Mouse (Mus musculus) frontal cortex, adult (tissue): ENCODE data around the gene Ghr.

ENCODE experiments used
- ATAC-seq: cut with Nextera tagmentation; 2 replicates; pipeline ENCODE4 v1.9.2; 2017; ENCODE audit warnings: mild to moderate bottlenecking, moderate library complexity, mixed read lengths; ENCODE audit not compliant: low TSS enrichment

Gene Ghr

GRCm38 (mm10) chr15:3582807-3583636 is at the start of gene Ghr:
TSS of gene Ghr (minus strand) at chr15:3583492.
- peak; percentile 87 for ATAC-seq

- no peak for ATAC-seq
Measured at GRCm38 (mm10) chr15:3622746-3623145, 39.5 kb upstream of the Ghr start.

DNA sequence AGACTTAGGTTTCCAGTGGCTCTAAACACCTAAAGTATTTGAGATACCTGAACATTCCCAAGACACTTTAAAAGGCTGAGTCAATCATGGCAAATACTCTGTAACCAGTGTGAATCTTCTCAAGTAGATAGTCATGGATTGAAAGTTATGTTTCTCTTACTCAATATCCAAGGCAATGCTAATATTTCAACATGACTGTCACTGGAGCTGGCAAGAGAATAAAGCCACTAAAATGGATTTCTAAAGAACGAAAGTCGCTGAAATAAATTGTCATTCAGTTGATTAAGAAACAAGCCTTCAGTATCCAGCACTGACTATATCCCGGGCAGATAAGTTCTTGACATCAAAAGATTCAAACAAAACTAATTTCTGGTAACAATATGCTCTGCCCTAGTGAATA is 37.1 kb upstream of the Ghr start:
- no peak for ATAC-seq

DNA sequence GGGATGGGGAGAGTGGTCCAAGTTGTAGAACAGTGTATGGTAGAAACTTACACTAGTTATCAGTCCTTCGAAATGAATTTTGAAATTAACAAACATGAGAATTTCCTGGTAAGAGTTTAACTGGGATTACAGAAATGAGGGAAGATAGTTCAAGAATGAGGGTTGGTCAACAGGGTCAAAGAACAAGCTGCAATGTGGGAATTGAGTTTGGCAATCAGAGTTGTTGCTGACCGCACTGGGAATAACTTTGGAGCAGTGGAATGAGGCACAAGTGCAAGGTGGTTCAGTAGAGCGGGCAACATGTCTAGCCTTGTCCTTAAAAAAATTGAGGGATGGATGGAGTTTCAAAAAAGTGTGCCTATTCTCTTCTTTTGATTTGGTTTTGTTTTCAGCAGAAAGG is 35.0 kb upstream of the Ghr start:
- ATAC-seq, result no peak

DNA sequence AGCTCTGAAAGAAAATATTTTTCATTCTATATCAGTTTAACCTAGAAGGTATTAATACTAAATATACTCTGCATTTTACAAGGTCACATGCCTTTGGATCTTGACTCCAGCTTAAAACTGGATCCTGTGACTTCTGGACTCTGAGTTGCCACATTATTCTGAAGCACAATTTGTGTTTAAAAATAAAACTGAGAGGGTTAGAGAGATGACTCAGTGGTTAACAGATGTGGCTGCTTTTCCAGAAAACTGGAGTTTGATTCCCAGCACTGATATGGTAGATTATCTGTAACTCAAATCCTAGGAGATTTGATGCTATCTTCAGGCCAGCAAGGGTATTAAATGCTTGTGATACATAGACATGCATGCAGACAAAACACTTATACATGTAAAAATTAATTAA is 28.7 kb upstream of the Ghr start:
- ATAC-seq, result no peak

GRCm38 (mm10) chr15:3607951-3608350 is 24.7 kb upstream of the Ghr start:
- no peak for ATAC-seq

GRCm38 (mm10) chr15:3602098-3602486 is 18.8 kb upstream of the Ghr start:
- ATAC-seq, result no peak

DNA sequence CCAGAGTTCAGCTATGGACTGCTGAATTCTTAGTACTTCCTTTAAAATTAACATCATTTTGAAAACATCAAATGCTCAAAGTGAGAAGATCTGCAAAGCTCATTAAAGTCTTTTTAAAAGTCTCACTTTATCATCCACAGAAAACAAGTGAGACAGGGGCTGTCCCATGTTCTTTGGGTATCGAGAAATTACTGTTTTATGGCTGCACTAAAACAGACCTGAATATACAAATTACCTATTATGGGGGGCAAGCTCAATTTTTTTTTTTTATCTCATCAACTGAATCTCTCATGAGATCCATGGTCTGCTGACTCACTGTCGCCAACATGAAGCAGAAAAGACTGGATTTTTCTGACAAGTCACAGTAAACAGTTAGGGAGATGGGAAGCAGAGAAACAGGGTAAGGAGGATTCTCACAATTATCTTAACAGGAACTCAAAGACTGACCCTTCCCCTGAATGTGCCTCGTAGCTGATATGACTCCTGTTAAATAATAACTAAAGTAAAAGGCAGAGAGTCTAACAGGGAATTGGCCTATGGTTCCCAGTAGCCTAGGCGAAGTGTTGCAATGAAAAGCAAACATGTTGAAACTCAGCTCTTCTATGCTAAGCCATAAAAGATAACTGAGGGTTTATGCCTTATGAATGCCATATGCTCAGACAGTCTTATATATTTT is 18.3 kb upstream of the Ghr start:
- no peak for ATAC-seq

DNA sequence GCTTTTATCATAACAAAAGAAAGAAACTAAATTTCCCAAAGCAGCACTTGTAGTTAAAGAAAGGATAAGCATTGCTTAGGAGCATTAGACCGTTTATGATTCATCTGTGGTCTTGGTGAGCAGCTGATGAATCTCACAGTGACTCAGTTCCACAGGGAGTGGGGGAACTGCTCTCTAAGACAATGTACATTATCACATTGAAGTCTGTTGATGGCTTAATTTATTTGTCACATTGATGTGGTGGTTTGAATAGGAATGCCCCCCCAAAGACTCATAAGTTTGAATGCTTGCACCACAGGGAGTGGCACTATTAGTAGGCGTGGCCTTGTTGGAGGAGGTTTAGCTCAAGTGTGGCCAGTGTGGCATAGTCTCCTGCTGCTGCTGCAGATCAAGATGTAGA is 4.6 kb upstream of the Ghr start:
- no peak for ATAC-seq

- no peak for ATAC-seq
Measured at GRCm38 (mm10) chr15:3584361-3584760, 1.1 kb upstream of the Ghr start.

DNA sequence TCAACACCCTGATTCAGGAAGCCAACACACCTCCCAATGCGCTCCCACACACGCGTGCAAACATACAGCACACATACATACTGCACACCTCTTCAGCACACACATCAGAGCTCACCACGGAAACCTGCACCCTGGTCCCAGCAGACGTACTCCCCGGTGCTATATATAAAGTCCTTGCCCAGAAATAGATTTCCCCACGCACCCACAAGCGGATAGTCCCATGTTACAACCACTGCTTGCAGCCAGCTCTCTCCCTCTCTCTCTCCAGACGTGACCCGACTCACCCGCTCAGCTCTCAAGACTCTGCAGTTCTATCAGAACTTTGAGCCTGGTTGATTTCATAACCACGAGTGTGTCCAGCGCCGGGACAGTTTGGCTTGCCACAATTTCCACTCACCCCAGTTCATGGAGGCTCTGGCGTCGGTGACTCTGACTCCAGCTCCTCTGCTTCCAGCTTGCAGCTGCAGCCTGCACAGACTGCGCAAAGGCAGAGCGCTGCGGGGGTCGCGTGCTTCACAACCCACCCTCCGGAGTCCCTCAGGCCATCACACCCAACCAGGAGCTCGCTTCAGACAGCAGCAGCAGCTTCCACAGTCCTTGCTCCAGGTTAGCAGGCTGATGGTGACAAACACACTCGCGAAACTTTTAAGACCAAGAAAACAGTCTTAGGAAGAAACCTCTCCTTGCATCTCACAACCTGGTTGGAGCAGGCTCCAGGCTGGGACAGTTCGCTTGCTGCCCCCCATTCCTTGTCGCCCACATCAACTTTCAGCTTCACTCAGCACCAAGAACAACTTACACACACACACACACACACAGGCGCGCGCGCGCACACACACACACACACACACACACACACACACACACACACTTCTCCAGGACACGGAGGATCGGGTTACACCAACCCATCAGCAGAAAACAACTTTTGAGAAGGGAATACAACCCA is 1.2 kb downstream of the Ghr start:
- ATAC-seq, result peak; percentile 51

DNA sequence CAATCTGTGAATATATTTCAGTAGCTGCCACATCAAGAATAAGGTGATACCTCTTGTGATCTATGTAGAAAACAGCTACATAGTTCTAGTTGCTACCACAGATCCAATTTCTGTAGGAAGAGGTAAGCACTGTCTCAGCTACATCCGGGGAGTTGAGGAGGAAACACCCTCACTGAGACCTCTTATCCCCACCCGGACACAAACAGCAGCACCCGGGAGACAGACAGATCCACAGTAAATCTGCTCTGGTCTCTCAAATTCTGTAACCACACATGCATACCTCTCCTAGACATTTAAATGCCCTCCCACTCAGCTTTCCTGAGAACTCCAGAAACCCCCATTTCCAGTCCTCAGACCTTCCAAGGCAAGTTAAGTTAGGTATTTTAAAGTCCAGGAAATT is 2.0 kb downstream of the Ghr start:
- ATAC-seq, result no peak

DNA sequence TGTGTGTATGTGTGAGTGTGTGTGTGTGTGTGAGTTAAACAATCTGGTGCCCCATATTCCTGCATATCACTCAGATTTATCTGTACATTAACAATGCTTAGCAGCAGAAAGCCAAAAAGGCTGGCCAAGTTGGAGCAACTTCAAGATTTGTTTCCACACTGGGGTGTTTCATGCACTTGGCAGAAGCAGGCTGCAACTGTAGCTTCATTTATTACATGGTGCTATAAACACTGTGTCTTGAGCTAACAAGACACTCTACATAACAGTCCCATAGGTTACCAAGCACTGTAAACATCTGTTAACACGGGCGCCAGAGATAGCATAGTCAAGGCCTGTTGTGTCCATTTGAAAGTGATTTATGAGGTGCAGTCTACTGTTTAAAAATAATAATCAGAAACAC is 3.1 kb downstream of the Ghr start:
- ATAC-seq, result no peak

DNA sequence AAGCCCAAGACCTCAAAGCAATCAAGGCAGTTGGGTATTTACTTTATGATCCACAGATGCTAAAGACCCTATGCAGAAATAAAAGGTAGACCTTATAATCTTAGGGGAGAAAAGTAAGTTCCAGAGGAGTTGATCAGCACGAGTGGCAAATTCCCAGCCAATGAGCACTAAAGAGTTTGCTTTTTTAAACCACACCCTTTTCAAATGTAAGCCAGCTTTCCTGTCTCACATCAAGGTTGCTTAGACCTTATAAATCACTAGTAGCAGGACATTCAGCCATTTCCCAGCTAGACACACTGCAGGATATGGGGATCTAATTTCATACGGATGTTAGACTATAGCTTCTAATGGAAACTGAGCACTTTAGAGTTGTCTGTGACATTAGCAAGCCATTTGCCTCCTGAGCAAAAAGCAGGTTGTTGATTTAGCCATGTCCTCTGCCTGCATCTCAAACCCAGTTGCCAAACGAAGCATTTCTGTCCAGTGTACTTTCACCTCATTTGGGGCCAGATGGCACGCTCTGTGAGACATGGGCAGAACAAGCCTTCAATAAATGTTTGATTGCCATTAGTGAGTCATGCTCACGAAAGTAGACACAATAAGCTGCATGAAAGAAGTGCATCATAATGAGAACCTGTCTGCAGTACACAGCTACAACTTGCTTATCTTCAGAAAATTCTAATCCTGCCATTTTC is 4.9 kb downstream of the Ghr start:
- no peak for ATAC-seq

DNA sequence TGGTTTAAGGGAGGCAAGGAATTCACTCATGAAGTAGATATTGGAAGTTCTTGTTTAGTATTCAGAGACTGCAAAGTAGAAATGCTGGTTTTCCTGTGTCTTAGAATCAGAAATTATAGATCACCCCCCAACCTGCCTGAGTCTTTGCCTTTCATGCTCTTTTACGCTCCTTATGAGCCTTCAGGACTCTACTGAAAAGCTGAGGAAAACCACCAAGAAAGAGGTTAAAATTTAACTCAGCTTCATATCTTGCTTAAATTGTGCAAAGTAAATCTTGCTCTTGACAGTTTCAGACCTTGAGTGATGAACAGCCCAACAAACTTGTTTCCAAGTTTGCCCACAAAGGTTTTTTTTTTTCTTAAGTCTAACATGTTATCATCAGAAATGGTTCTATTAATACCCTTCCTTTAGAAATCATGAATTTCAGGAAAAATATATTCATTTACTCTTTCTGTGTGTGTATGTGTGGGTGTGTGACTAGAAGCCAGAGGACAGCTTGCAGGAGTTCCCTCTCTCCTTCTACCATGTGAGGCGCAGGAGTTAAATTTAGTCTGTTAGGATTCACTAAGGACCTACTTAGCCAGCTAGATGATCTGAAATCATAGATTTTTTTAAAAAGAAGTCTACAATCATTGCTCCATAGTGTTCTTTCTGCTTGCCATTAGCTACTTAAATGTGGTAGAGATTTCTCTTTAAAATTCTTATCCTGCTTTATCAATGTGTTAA is 14.0 kb downstream of the Ghr start:
- ATAC-seq, result peak; percentile 80

- ATAC-seq, result no peak
Measured at GRCm38 (mm10) chr15:3564570-3564969, 18.7 kb downstream of the Ghr start.

DNA sequence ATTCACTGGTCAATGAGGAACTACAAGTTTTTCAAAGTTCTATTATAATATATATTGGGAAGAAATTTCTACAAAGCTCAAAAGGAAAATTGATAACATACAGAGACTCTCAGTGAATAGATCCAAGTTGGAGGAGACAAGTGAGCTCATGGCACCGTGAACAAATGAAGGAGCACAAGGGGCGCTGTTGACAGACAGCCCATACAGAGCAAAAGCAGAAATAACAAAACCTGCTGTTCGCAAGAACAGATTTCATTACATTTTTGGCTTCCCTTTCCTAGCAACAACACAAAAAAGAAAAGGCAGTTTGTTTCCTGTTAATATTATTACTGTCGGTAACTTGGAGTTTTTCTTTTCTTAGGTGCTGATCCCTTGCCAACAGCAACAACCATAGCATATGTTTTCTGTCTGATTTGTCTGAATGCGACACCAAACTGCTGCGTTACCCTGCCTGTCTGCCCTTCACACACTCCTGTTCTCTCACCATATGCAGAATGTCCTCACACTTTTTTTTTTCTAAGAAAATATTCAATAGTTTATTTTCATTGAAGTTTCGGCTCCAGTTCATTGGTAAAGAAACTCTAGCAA is 19.3 kb downstream of the Ghr start:
- ATAC-seq, result no peak

- no peak for ATAC-seq
Measured at GRCm38 (mm10) chr15:3563473-3563872, 19.8 kb downstream of the Ghr start.

DNA sequence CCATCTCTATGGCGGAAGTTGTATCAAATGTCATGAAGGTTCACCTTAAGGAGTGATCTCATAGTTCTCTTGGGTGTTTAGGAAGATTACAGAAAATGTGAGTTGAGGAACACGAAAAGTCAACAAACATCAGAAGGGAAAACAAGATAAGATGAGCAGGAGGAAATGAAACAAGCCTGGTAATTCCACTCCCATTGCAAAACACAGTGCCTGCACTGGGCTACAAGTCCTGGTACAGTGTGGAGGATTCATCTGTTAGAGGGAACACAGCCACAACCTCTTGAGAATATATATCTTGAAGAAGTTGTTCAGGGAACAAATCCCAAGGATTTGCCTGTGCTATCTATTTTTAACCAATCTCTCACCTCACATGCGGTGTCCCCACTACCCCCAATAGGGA is 24.8 kb downstream of the Ghr start:
- no peak for ATAC-seq

GRCm38 (mm10) chr15:3544289-3544688 is 39.0 kb downstream of the Ghr start:
- ATAC-seq, result no peak
